Mouse (Mus musculus) kidney, postnatal 10 days (tissue): Measurements from ENCODE around the gene Epn3.

Experiments used
- DNase-seq: peaks from one replicate; pipeline ENCODE4 v3.0.0; 2021; ENCODE audit warnings: mixed read lengths

Gene Epn3

GRCm38 (mm10) chr11:94499661-94500152, at the start of gene Epn3:
TSS of gene Epn3 (minus strand) at chr11:94499974.
- DNase-seq: peak; percentile 79

DNA sequence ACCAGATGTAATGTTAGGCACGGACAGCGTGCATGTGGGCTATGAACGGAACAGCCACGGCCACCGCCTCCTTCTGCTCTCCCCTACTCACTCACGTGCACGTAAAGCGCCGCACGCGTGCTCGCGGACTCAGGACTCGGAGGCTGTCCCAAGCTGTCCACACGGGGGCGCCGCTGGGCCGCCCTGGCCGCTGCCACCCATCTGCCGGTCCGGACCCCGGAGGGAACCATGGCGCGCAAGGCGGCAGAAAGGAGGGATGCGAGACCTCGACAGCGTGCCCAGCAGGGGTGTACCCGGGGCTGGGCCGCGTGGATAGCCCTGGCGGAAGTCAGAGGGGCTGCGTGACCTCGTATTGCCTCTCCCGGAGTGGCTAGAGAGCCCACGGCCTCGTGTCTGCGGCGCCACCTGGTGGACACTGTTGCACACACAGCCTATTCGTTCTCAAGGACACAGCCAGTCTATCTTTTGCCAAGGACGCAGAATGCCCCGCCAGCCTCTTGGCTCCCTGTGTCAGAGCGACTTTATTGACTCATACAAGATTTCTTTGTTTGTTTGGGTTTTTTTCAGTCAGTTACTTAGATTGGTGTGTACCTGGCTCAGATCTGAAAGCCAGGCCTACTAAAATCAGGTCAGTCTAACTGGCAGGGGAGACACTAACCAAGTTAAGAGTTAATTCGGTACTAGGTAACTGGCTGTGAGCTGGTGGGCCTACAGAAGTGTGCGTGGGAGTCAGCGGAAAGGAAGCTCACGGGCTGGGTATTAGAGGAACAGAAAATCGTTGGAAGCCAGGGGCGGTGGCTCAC, 49.3 kb upstream of the Epn3 start, which contains the start of gene Rsad1:
Gene Rsad1, minus strand, starts transcription at position 368 of the 803 bp plus-strand sequence.
- DNase-seq: peak; percentile 97

DNA sequence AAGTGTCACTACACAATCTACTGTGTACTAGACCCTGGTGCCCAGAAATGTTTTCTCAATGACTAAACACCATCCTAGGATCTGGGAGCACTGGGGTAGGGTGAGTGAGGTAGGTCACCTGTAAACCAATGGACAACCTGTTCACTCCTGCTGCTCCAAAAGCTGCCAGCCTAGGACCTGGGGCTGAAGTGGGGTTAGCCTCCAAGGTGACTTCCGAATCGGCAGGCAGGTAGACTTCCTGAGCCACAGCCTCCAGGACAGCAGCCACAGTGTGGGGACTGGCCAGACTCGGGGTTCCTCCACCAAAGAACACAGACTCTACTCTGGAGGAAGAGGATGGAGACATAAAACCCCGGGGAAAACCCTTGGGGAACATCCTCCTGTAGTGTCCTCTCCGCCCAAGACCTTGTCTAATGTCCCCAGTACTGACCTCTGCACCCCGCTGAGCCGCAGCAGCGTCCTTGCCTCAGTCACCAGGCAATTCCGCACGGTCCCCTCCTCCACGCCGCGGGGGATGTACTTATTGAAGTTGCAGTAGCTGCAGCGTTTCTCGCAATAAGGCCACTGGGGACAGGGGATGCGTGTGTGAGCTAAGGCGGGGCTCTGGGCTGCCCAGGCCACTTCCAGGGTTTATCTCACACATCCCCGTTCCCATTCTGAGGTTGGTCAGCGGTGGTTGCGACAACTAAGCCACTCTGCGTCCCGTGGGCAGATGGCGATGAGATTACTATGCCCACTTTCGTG, 48.4 kb upstream of the Epn3 start:
- DNase-seq: peak; percentile 66

DNA sequence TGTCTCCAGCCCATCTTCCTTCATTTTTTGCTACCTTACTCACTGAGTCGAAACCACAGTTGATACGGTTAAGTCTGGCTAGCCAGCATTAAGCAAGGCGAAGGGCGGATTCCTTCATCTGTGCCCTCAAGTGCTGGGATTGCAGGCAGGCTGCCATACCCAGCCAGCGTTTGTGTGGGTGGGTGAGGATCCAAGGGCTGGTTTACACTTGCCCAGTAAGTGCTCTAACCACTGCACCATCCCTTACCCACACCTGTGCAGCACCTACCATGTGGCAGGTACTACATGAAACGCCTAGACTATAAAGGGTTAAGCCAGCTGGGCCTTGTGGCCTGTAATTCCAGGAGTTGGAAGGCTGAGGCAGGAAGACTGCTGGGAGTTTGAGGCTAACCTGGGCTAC, 47.5 kb upstream of the Epn3 start:
- no peak for DNase-seq

GRCm38 (mm10) chr11:94546381-94546780, 46.6 kb upstream of the Epn3 start:
- DNase-seq: no peak

- DNase-seq: peak; percentile 49
Measured at GRCm38 (mm10) chr11:94544422-94544821, 44.6 kb upstream of the Epn3 start.

GRCm38 (mm10) chr11:94543932-94544331, 44.2 kb upstream of the Epn3 start:
- DNase-seq: peak; percentile 96

GRCm38 (mm10) chr11:94543344-94543743, 43.6 kb upstream of the Epn3 start:
- DNase-seq: no peak

GRCm38 (mm10) chr11:94542400-94542799, 42.6 kb upstream of the Epn3 start:
- DNase-seq: no peak

- DNase-seq: no peak
Measured at GRCm38 (mm10) chr11:94539761-94540160, 40.0 kb upstream of the Epn3 start.

GRCm38 (mm10) chr11:94538733-94539292, 39.0 kb upstream of the Epn3 start:
- no peak for DNase-seq

DNA sequence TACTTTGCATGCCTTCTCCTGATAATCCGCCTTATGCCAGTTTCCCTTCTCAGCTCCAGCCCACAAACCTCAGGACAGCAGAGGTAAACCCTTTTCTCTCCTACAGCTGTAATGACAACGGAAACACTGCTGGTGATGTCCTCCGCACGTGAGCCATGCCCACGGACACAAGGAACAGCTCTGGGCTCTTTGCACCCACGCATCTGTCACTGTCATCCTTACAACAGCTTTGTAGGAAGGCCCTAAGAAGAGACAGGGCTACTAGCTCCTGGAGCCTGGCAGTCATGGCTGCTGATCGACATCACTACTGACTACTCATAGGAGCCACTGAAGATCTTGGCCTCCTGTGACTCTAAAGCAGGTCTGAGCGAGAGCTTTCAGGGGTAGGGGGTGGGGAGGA, 33.4 kb upstream of the Epn3 start:
- DNase-seq: no peak

- no peak for DNase-seq
Measured at GRCm38 (mm10) chr11:94528879-94529278, 29.1 kb upstream of the Epn3 start.

DNA sequence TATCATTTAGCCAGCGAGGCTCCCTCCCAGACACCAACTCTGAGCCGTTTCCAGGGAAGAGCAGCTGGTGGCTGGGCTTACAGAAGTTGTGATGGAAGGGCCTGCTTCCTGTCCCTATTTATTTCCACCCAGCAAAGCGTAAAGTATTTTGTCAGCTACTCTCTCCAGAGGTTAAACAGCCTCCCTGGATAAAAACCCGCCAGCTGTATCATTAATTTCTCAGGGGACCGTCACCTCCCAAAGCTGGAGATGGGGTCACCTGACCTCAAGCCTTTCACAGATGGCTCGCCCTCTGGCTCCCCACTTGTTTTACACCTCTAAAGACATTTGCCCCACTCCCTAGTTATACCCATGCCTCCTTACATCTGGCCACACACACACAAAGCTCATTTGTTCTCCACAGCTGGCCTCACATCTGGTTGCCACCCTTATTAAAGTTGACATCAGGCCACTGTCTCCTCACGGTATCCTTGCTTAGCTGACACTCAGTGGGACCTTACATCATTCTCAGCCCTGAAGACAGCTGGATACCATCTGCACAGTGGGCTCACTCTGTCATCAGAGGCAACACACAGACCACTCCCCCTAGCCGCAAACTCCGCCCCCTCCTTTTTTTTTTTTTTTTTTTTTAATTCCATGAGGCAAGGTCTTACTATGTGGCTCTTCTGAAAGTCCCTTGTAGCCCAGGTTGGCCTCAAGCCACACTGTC, 26.6 kb upstream of the Epn3 start:
- DNase-seq: no peak

- DNase-seq: peak; percentile 81
Measured at GRCm38 (mm10) chr11:94521219-94521843, 21.6 kb upstream of the Epn3 start, which contains the start of gene Mycbpap. TSS of gene Mycbpap (minus strand) at chr11:94521742.

GRCm38 (mm10) chr11:94513452-94513851, 13.7 kb upstream of the Epn3 start:
- DNase-seq: no peak

DNA sequence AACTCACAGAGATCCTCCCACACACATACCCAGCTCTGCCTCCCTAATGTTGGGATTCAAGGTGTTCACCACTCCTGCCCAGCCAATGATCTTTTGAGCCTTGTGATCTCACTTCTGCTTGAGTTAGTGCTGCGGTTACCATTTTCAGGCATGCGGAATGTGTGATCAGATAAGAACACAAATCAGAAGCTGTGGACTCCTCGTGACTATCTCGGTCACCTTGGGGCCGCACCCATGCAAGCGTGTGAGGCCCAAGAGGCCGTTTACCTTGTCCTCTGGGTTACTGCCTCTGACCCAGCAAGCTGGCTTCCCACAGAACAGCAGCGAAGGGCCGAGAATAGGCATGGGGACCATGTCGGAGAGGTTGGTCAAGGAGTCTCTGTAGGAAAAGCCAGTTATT, 9.2 kb upstream of the Epn3 start:
- no peak for DNase-seq

DNA sequence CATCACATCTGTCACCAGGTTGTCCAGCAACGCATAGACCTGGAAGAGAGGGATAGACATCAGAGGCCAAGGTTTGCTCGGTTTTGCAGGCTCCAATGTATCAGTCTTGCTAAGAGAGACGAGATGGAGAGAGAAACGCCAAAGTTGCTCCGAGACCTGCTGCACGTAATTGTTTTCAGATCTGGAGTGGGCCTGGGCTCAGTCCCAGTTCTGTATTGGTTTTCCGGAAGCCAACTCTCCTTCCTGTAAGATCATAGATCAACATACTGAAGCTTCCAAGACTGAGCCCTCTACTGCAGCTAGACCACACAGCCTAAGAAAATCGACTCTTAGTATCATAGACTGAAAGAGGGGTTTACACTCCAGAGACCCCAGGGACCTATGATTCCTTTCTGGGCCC, 1.7 kb upstream of the Epn3 start:
- DNase-seq: no peak

DNA sequence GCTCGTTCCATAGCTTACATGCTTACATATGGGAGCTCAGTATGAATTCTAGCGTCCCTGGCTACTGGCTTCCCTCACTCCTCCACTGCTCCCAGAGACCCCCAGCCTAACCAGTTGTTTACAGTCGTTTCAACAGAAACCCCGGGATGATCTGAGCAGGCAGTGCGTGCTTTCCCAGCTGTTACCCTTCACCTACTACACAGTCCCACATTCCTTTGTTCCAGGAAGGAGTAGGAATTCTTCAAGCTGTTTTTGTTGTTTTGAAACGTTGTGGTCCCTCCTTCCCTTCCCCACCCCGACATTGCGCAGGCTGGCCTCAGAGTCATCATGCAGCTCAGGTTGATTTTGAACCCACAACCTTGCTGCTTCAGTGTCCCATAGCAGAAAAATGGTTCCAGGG, 588 bp upstream of the Epn3 start:
- no peak for DNase-seq

- DNase-seq: no peak
Measured at GRCm38 (mm10) chr11:94499035-94499434, 739 bp downstream of the Epn3 start.

- peak; percentile 78 for DNase-seq
Measured at GRCm38 (mm10) chr11:94498093-94498996, 1.4 kb downstream of the Epn3 start.
